Mouse (Mus musculus): ENCODE data around the gene Nfatc3.

GRCm38 (mm10) chr8:106112514-106112913, 53.9 kb downstream of the Nfatc3 start:
- TF ChIP-seq CTCF (IDR thresholded peaks at IDR 0.05; ENCODE audit: low read depth), result no peak
- TF ChIP-seq EP300 (IDR thresholded peaks at IDR 0.05; ENCODE audit: low read depth), result no peak

Measured in liver, embryonic 14.5 days (tissue).